Mouse (Mus musculus): ENCODE data around the gene Wtap.
"Not testable (repeated sequence)": the region's sequence is repeated elsewhere in the genome, so short reads cannot be mapped to it uniquely, and the experiment has no call there.

Wtap gene

GRCm38 (mm10) chr17:12960331-12960873 is 33.6 kb downstream of the Wtap start, which contains the start of gene Acat2:
TSS of gene Acat2 (minus strand) at chr17:12960747.
- peak; percentile 92 for DNase-seq (ENCODE audit: low spot score)

- not testable (repeated sequence) for DNase-seq (ENCODE audit: low spot score)
Observed at GRCm38 (mm10) chr17:12959377-12959776, 34.6 kb downstream of the Wtap start.

GRCm38 (mm10) chr17:12956664-12957063 is 37.3 kb downstream of the Wtap start:
- no peak for DNase-seq (ENCODE audit: low spot score)

GRCm38 (mm10) chr17:12949669-12950068 is 44.3 kb downstream of the Wtap start:
- DNase-seq (ENCODE audit: low spot score) = no peak

- no peak for DNase-seq (ENCODE audit: low spot score)
Observed at GRCm38 (mm10) chr17:12942459-12943162, 51.4 kb downstream of the Wtap start.

GRCm38 (mm10) chr17:12941543-12942260 is 52.3 kb downstream of the Wtap start:
- DNase-seq (ENCODE audit: low spot score) = no peak

GRCm38 (mm10) chr17:12940151-12940805 is 53.7 kb downstream of the Wtap start, which contains the start of gene Acat3:
TSS of gene Acat3 (minus strand) at chr17:12940600.
- no peak for DNase-seq (ENCODE audit: low spot score)

GRCm38 (mm10) chr17:12939377-12940148 is 54.4 kb downstream of the Wtap start:
- not testable (repeated sequence) for DNase-seq (ENCODE audit: low spot score)

- DNase-seq (ENCODE audit: low spot score) = no peak
Observed at GRCm38 (mm10) chr17:12938077-12938476, 55.9 kb downstream of the Wtap start.

- DNase-seq (ENCODE audit: low spot score) = no peak
Observed at GRCm38 (mm10) chr17:12937412-12937970, 56.5 kb downstream of the Wtap start.

- no peak for DNase-seq (ENCODE audit: low spot score)
Observed at GRCm38 (mm10) chr17:12935719-12936118, 58.2 kb downstream of the Wtap start.

GRCm38 (mm10) chr17:12931576-12931975 is 62.4 kb downstream of the Wtap start:
- DNase-seq (ENCODE audit: low spot score) = not testable (repeated sequence)

GRCm38 (mm10) chr17:12925703-12926180 is 68.2 kb downstream of the Wtap start:
- DNase-seq (ENCODE audit: low spot score) = no peak

- DNase-seq (ENCODE audit: low spot score) = no peak
Observed at GRCm38 (mm10) chr17:12925001-12925400, 69.0 kb downstream of the Wtap start.

- no peak for DNase-seq (ENCODE audit: low spot score)
Observed at GRCm38 (mm10) chr17:12921073-12921472, 72.9 kb downstream of the Wtap start.

Measured in left cerebral cortex, adult 11 months (tissue).